Mouse (Mus musculus) heart, embryonic 14.5 days (tissue): ENCODE measurements around the gene Esm1. TPM values are rescaled to one million over a fixed set of nuclear protein-coding genes. Genes with fewer than 3 reads are reported as not detected.
A peak's percentile ranks its signal among the peaks of the same experiment; 100 is the strongest.

Source experiments
- ATAC-seq: fragments of 200-750 bp; cut with Nextera tagmentation; 2 replicates; pipeline ENCODE4 v1.8.0; 2017; ENCODE audit warnings: low read depth, moderate TSS enrichment; ENCODE audit not compliant: insufficient number of reproducible peaks, insufficient read depth, low FRiP score
- H3K27ac ChIP-seq, 2 experiments: fragments of 200-500 bp in 1 of 2; fragments of 300-500 bp in 1 of 2; sonication (generic) in 1 of 2; replicated peaks in 1 of 2; 2 replicates each; pipeline ENCODE4 v1.5.1; 2012 to 2014; ENCODE audit warnings: low read depth in 2 of 2, low read length in 2 of 2, control low read depth in 1 of 2, mild to moderate bottlenecking in 1 of 2, mixed read lengths in 1 of 2; ENCODE audit not compliant: control insufficient read depth in 1 of 2, insufficient read depth in 1 of 2
- H3K27me3 ChIP-seq: fragments of 300-500 bp; sonication (generic); 2 replicates; pipeline ENCODE4 v1.6.1; 2014; ENCODE audit warnings: mild to moderate bottlenecking, low read length, control low read depth; ENCODE audit not compliant: control insufficient read depth, insufficient read depth
- H3K36me3 ChIP-seq: fragments of 300-500 bp; sonication (generic); 2 replicates; pipeline ENCODE4 v1.6.1; 2014; ENCODE audit warnings: mild to moderate bottlenecking, control low read depth, low read length, mixed read lengths; ENCODE audit not compliant: control insufficient read depth, insufficient read depth
- H3K4me1 ChIP-seq, 2 experiments: fragments of 200-500 bp in 1 of 2; fragments of 300-500 bp in 1 of 2; sonication (generic) in 1 of 2; 2 replicates each; pipeline ENCODE4 v1.6.1; 2012 to 2014; ENCODE audit warnings: low read length in 2 of 2, control low read depth in 1 of 2, mixed read lengths in 1 of 2; ENCODE audit not compliant: control insufficient read depth in 2 of 2, insufficient read depth in 2 of 2
- H3K4me2 ChIP-seq: fragments of 300-500 bp; sonication (generic); 2 replicates; pipeline ENCODE4 v1.6.1; 2014; ENCODE audit warnings: mild to moderate bottlenecking, low read length
- H3K4me3 ChIP-seq, 2 experiments: fragments of 200-500 bp in 1 of 2; fragments of 300-500 bp in 1 of 2; sonication (generic) in 1 of 2; 2 replicates each; pipeline ENCODE4 v1.5.1; 2012 to 2014; ENCODE audit warnings: low read length in 2 of 2, mild to moderate bottlenecking in 2 of 2, control low read depth in 1 of 2, low read depth in 1 of 2, moderate library complexity in 1 of 2; ENCODE audit not compliant: control insufficient read depth in 1 of 2, insufficient read depth in 1 of 2
- H3K9ac ChIP-seq: fragments of 300-500 bp; sonication (generic); 2 replicates; pipeline ENCODE4 v1.6.1; 2014; ENCODE audit warnings: mild to moderate bottlenecking, low read length
- H3K9me3 ChIP-seq: fragments of 300-500 bp; sonication (generic); 2 replicates; pipeline ENCODE4 v1.6.1; 2016; ENCODE audit warnings: low read length, control low read depth; ENCODE audit not compliant: control insufficient read depth
- WGBS: fragments of 180-500 bp; shearing (Covaris S2); extraction: QIAGEN DNeasy Blood & Tissue Kit; methylation state at CpG from one replicate; pipeline ENCODE4 v1.1.7; 2014; 5-methylcytosine and 5-hydroxymethylcytosine counted together
- polyA plus RNA-seq: library from polyadenylated mRNA; unstranded; fragments of >200 nt; fragmentation: Nextera tagmentation; extraction: Ambion mirVana; gene quantifications from 2 replicates; pipeline ENCODE4 v1.2.1, GENCODE M21; 2014

Esm1 gene
- polyA plus RNA-seq, 1 experiment from 2014 or later, result 1.1 TPM

DNA sequence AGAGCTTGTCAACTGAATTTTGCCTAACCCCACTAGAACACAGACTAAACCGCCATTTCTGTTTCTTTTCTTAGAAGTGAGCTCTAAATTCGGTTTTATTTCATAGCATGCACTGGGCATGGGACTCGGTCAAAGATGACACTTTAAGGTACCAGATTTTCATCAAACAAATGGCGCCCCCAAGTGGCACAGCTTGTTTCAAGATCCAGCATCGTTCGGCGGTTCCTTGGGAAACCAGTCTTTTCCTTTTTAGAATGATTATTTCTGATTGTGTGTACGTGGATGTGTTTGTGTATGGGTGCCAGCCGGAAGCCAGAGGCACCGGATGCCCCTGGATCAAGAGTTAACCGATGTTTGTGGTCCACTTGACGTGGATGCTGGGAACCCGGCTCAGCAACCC, 55.8 kb downstream of the Esm1 start:
- Histone ChIP-seq H3K4me1 (peaks cover 2% of the 10 kb centered on the region in 2 experiments; a peak in 1 of 4 replicates), H3K4me3 (no peak overlapping the region), H3K27ac (no peak overlapping the region), H3K36me3 (no peaks in the 10 kb centered on the region), H3K4me2 (no peak overlapping the region), H3K9me3 (no peaks in the 10 kb centered on the region), H3K9ac (no peak overlapping the region), H3K27me3 (no peaks in the 10 kb centered on the region)
- no peak for ATAC-seq
- WGBS, result 22% methylated on average over 13 of the region's 13 CpGs

DNA sequence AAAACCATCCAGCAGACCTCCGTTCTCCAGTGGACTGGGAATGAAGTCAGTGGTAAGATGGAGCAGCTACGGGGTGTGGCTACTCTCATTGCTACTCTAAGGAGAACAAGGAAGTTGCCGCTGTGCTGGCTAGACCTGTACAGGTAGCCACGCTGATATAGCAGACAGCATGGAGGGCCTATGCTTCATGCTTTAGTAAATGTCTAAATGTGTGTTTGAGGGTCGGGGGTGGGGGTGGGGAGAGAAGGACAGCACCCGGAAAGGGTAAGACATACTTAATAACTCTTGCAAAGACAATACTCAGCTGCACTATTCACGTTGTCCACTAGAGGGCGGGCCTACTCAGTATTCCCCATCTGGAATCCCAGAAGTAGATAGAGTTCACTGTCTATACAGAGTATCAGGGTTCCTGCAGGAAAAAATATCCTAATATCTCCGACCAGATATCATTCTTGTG, 57.1 kb downstream of the Esm1 start:
- no peak overlapping the region for H3K4me3 ChIP-seq
- no peak for ATAC-seq
- no peak overlapping the region for H3K9ac ChIP-seq
- WGBS, result 27% methylated on average over 9 of the region's 9 CpGs
- H3K4me2 ChIP-seq, result peak overlapping the region; percentile 42
- H3K27ac ChIP-seq, result no peak overlapping the region
- H3K9me3 ChIP-seq, result no peaks in the 10 kb centered on the region
- peaks cover 2 to 10% of the 10 kb centered on the region in 2 experiments; a peak in 1 of 4 replicates for H3K4me1 ChIP-seq
- H3K36me3 ChIP-seq, result no peaks in the 10 kb centered on the region
- H3K27me3 ChIP-seq, result no peaks in the 10 kb centered on the region

DNA sequence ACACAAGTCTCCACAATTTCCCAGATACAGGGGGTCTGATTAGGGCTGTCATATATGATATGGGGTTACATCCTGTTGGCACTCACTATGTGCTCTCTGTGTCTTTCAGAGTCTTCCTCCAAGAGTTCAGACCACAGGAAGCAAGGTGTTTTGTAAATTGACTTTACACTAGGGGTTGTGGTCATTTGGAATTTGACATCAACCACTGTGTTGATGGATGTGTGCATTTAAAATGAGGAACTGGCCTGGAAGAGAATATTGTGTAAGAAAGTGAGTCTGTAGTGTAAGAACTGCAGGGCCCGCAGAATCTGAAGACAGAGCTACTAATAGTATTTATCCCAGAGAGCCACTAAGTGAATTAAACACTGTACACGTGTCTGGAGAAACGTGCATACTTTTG, 57.7 kb downstream of the Esm1 start:
- no peaks in the 10 kb centered on the region for H3K36me3 ChIP-seq
- no peak overlapping the region for H3K27ac ChIP-seq
- no peaks in the 10 kb centered on the region for H3K27me3 ChIP-seq
- 93% methylated on average over 3 of the region's 3 CpGs for WGBS
- H3K4me2 ChIP-seq, result no peak overlapping the region
- H3K9ac ChIP-seq, result no peak overlapping the region
- H3K4me1 ChIP-seq, result peaks cover 2 to 10% of the 10 kb centered on the region in 2 experiments; a peak in 1 of 4 replicates
- no peak for ATAC-seq
- no peak overlapping the region for H3K4me3 ChIP-seq
- H3K9me3 ChIP-seq, result no peaks in the 10 kb centered on the region

Other genes starting within 250 kb of the Esm1 start
- gene Ccno, start 221.9 kb upstream of the Esm1 start, polyA plus RNA-seq, result 0.11 and 0.63 TPM in 2 replicates
- gene Mcidas, start 215.8 kb upstream of the Esm1 start, polyA plus RNA-seq, result not detected in 2 replicates
- 0.12 TPM in 1 of 2 replicates, not detected in the other for gene Cdc20b, start 174.5 kb upstream of the Esm1 start, polyA plus RNA-seq
- gene Gpx8, start 163.2 kb upstream of the Esm1 start, polyA plus RNA-seq, result 126 and 147 TPM in 2 replicates
- not detected in 2 replicates for gene Gzma, start 108.7 kb upstream of the Esm1 start, polyA plus RNA-seq
- not detected in 2 replicates for gene Gzmk, start 16.2 kb downstream of the Esm1 start, polyA plus RNA-seq
- gene BC067074, start 83.5 kb downstream of the Esm1 start, polyA plus RNA-seq, result 3.0 and 3.2 TPM in 2 replicates